Mouse (Mus musculus) hindlimb bud, embryonic 11.5 days (tissue): ENCODE measurements at regions not wholly inside any gene's neighbourhood (a gene's known extent, or its start where the extent isn't known, plus 50 kb on each side); places are given as distances from the start of the nearest gene placed in this dataset.
A peak's percentile ranks its signal among the peaks of the same experiment; 100 is the strongest.

ENCODE experiments used
- DNase-seq: peaks from one replicate; pipeline ENCODE4 v3.0.0-alpha.2; 2012; ENCODE audit warnings: low read depth, low spot score; ENCODE audit errors: extremely low spot score

- DNase-seq, result no peak
Observed at GRCm38 (mm10) chr15:63724543-63725186, 120.3 kb downstream of the Gsdmc2 start.

GRCm38 (mm10) chr15:63722991-63723390, 122.0 kb downstream of the Gsdmc2 start:
- no peak for DNase-seq

- no peak for DNase-seq
Observed at GRCm38 (mm10) chr15:63721669-63722357, 123.2 kb downstream of the Gsdmc2 start.

- DNase-seq, result no peak
Observed at GRCm38 (mm10) chr15:63717812-63718211, 127.2 kb downstream of the Gsdmc2 start.

GRCm38 (mm10) chr15:63713697-63714096, 131.3 kb downstream of the Gsdmc2 start:
- DNase-seq, result peak; percentile 58

- no peak for DNase-seq
Observed at GRCm38 (mm10) chr15:63710381-63710780, 134.6 kb downstream of the Gsdmc2 start.

- DNase-seq, result no peak
Observed at GRCm38 (mm10) chr15:63709270-63709933, 135.6 kb downstream of the Gsdmc2 start.

- no peak for DNase-seq
Observed at GRCm38 (mm10) chr15:63704636-63705035, 140.3 kb downstream of the Gsdmc2 start.

GRCm38 (mm10) chr15:63697831-63698230, 147.1 kb downstream of the Gsdmc2 start:
- DNase-seq, result no peak

GRCm38 (mm10) chr15:63694150-63694549, 150.8 kb downstream of the Gsdmc2 start:
- no peak for DNase-seq

GRCm38 (mm10) chr15:63693561-63693960, 151.4 kb downstream of the Gsdmc2 start:
- DNase-seq, result no peak

GRCm38 (mm10) chr15:63692491-63693295, 152.3 kb downstream of the Gsdmc2 start:
- DNase-seq, result no peak

- DNase-seq, result no peak
Observed at GRCm38 (mm10) chr15:63689788-63690575, 155.0 kb downstream of the Gsdmc2 start.

- DNase-seq, result no peak
Observed at GRCm38 (mm10) chr15:63687852-63688251, 157.1 kb downstream of the Gsdmc2 start.

GRCm38 (mm10) chr15:63686954-63687562, 157.9 kb downstream of the Gsdmc2 start:
- DNase-seq, result no peak

GRCm38 (mm10) chr15:63679984-63680925, 164.7 kb downstream of the Gsdmc2 start:
- no peak for DNase-seq

- no peak for DNase-seq
Observed at GRCm38 (mm10) chr15:63678921-63679320, 166.1 kb downstream of the Gsdmc2 start.

GRCm38 (mm10) chr15:63675491-63676036, 169.4 kb downstream of the Gsdmc2 start:
- DNase-seq, result no peak

- no peak for DNase-seq
Observed at GRCm38 (mm10) chr15:63674404-63674803, 170.6 kb downstream of the Gsdmc2 start.
